Mouse (Mus musculus): ENCODE results near the gene Prkg1. TPM values are rescaled to one million over a fixed set of nuclear protein-coding genes. Genes with fewer than 3 reads are reported as not detected.
A peak's percentile ranks its signal among the peaks of the same experiment; 100 is the strongest.

Gene Prkg1
- total RNA-seq, 4 experiments from 2014 or later: 13.9 to 18.1 (median 15.9) TPM

- no peak for DNase-seq (ENCODE audit: low spot score in 2 of 2)
Observed at GRCm38 (mm10) chr19:31746635-31747034, 18.2 kb downstream of the Prkg1 start.

- DNase-seq (ENCODE audit: low spot score in 2 of 2): no peak
Observed at GRCm38 (mm10) chr19:31743241-31744045, 21.4 kb downstream of the Prkg1 start.

- DNase-seq (ENCODE audit: low spot score in 2 of 2): no peak
Observed at GRCm38 (mm10) chr19:31714900-31715299, 49.9 kb downstream of the Prkg1 start.

- DNase-seq (ENCODE audit: low spot score in 2 of 2): no peak
Observed at GRCm38 (mm10) chr19:31714418-31714817, 50.4 kb downstream of the Prkg1 start.

- DNase-seq (ENCODE audit: low spot score in 2 of 2): no peak
Observed at GRCm38 (mm10) chr19:31713321-31713720, 51.5 kb downstream of the Prkg1 start.

GRCm38 (mm10) chr19:31710336-31710735, 54.5 kb downstream of the Prkg1 start:
- no peak for DNase-seq (ENCODE audit: low spot score in 2 of 2)

- no peak for DNase-seq (ENCODE audit: low spot score in 2 of 2)
Observed at GRCm38 (mm10) chr19:31703991-31704390, 60.8 kb downstream of the Prkg1 start.

GRCm38 (mm10) chr19:31698916-31699315, 65.9 kb downstream of the Prkg1 start:
- no peak for DNase-seq (ENCODE audit: low spot score in 2 of 2)

GRCm38 (mm10) chr19:31680821-31681220, 84.0 kb downstream of the Prkg1 start:
- no peak for DNase-seq (ENCODE audit: low spot score in 2 of 2)

GRCm38 (mm10) chr19:31678324-31678723, 86.5 kb downstream of the Prkg1 start:
- DNase-seq (ENCODE audit: low spot score in 2 of 2): no peak

GRCm38 (mm10) chr19:31671726-31672125, 93.1 kb downstream of the Prkg1 start:
- DNase-seq (ENCODE audit: low spot score in 2 of 2): no peak

GRCm38 (mm10) chr19:31665007-31665406, 99.8 kb downstream of the Prkg1 start:
- DNase-seq (ENCODE audit: low spot score in 2 of 2): no peak

- peak; percentile 38 to 63 for DNase-seq (ENCODE audit: low spot score in 2 of 2)
Observed at GRCm38 (mm10) chr19:31664159-31664991, 100.5 kb downstream of the Prkg1 start.

GRCm38 (mm10) chr19:31663437-31664158, 101.2 kb downstream of the Prkg1 start:
- DNase-seq (ENCODE audit: low spot score in 2 of 2): peak in 1 of 2 experiments; percentile 32

- DNase-seq (ENCODE audit: low spot score in 2 of 2): no peak
Observed at GRCm38 (mm10) chr19:31662802-31663201, 102.0 kb downstream of the Prkg1 start.

GRCm38 (mm10) chr19:31658751-31659397, 106.0 kb downstream of the Prkg1 start:
- no peak for DNase-seq (ENCODE audit: low spot score in 2 of 2)

- no peak for DNase-seq (ENCODE audit: low spot score in 2 of 2)
Observed at GRCm38 (mm10) chr19:31656256-31656655, 108.6 kb downstream of the Prkg1 start.

GRCm38 (mm10) chr19:31655826-31656225, 109.0 kb downstream of the Prkg1 start:
- DNase-seq (ENCODE audit: low spot score in 2 of 2): no peak

- no peak for DNase-seq (ENCODE audit: low spot score in 2 of 2)
Observed at GRCm38 (mm10) chr19:31654022-31654421, 110.8 kb downstream of the Prkg1 start.

- DNase-seq (ENCODE audit: low spot score in 2 of 2): no peak
Observed at GRCm38 (mm10) chr19:31650452-31650851, 114.4 kb downstream of the Prkg1 start.

GRCm38 (mm10) chr19:31647492-31647891, 117.3 kb downstream of the Prkg1 start:
- DNase-seq (ENCODE audit: low spot score in 2 of 2): no peak

All from left cerebral cortex, adult 8-10 months (tissue).